Mouse (Mus musculus): ENCODE results near the gene Myh3. TPM values are rescaled to one million over a fixed set of nuclear protein-coding genes. Genes with fewer than 3 reads are reported as not detected.

Gene Myh3
- total and polyA plus RNA-seq, 2 experiments from 2014 or later, result 0.24 TPM

GRCm38 (mm10) chr11:67124943-67125342, 46.8 kb downstream of the Myh3 start:
- ATAC-seq (no peak), DNase-seq (no peak)
- H3K27me3 ChIP-seq (ENCODE audit: insufficient read depth, low read length), result no peaks in the 10 kb centered on the region
- H3K4me2 ChIP-seq (ENCODE audit: low read depth), result no peak overlapping the region
- H3K27ac ChIP-seq (ENCODE audit: low read depth, low read length), result no peak overlapping the region
- no peaks in the 10 kb centered on the region for H3K4me1 ChIP-seq (ENCODE audit: insufficient read depth)
- H3K9me3 ChIP-seq (ENCODE audit: low read length), result no peaks in the 10 kb centered on the region
- no peak overlapping the region for H3K9ac ChIP-seq
- no peak overlapping the region for H3K4me3 ChIP-seq (ENCODE audit: low read depth, low read length)
- no peaks in the 10 kb centered on the region for H3K36me3 ChIP-seq (ENCODE audit: insufficient read depth)
- 70% methylated on average over 7 of the region's 7 CpGs for WGBS
- TF ChIP-seq CTCF (IDR thresholded peaks at IDR 0.05; ENCODE audit: low read depth), result no peak

DNA sequence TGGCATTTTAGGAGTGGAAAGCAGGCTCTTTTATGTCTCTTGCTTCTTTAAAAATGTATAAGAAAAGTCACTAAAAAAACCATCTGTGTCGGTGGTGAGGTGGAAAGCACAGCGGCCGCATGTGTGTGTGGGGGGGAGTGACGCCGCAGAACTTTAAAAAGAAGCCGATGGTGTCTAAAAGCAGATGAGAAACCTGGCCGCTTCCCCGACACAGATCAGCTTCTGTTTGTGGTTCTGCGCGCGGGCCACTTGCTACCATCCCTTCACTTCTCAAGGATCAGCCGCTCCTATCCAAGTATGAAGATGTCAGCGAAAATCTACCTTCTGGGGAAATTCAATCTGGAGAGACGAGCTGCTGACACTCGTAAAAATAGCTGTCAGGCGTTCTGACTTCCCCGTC, 47.3 kb downstream of the Myh3 start:
- no peaks in the 10 kb centered on the region for H3K4me1 ChIP-seq (ENCODE audit: insufficient read depth)
- H3K27ac ChIP-seq (ENCODE audit: low read depth, low read length), result no peak overlapping the region
- TF ChIP-seq CTCF (IDR thresholded peaks at IDR 0.05; ENCODE audit: low read depth), result no peak
- no peak overlapping the region for H3K4me3 ChIP-seq (ENCODE audit: low read depth, low read length)
- H3K27me3 ChIP-seq (ENCODE audit: insufficient read depth, low read length), result no peaks in the 10 kb centered on the region
- whole genome bisulfite sequencing, result 78% methylated on average over 17 of the region's 17 CpGs
- H3K4me2 ChIP-seq (ENCODE audit: low read depth), result no peak overlapping the region
- H3K36me3 ChIP-seq (ENCODE audit: insufficient read depth), result no peaks in the 10 kb centered on the region
- ATAC-seq, result no peak
- DNase-seq, result no peak
- H3K9ac ChIP-seq, result no peak overlapping the region
- no peaks in the 10 kb centered on the region for H3K9me3 ChIP-seq (ENCODE audit: low read length)

DNA sequence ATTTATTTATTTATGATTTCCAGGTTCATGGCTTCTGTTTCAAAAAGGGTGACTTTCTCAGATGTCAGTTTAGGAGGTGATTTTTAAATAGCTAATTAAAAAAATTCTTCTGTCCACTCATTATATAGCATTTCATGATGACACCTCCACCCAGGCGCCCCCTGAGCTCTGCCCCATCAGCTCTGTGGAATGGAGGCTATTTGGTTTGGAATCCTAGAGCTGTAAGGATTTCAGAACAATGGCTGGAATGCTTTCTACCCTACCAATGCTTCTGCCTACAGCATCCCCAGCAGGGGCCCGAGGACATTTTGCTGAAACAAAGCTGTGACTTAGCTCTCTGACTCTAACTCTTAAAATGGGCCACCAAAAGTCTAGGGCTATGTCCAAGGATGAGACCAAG, 55.4 kb downstream of the Myh3 start:
- no peaks in the 10 kb centered on the region for H3K27me3 ChIP-seq (ENCODE audit: insufficient read depth, low read length)
- H3K36me3 ChIP-seq (ENCODE audit: insufficient read depth), result no peaks in the 10 kb centered on the region
- ATAC-seq (no peak), DNase-seq (no peak)
- H3K9me3 ChIP-seq (ENCODE audit: low read length), result no peaks in the 10 kb centered on the region
- WGBS, result 72% methylated on average over 2 of the region's 2 CpGs
- no peak overlapping the region for H3K9ac ChIP-seq
- H3K27ac ChIP-seq (ENCODE audit: low read depth, low read length), result no peak overlapping the region
- TF ChIP-seq CTCF (IDR thresholded peaks at IDR 0.05; ENCODE audit: low read depth), result no peak
- H3K4me1 ChIP-seq (ENCODE audit: insufficient read depth), result no peaks in the 10 kb centered on the region
- H3K4me2 ChIP-seq (ENCODE audit: low read depth), result no peak overlapping the region
- no peak overlapping the region for H3K4me3 ChIP-seq (ENCODE audit: low read depth, low read length)

DNA sequence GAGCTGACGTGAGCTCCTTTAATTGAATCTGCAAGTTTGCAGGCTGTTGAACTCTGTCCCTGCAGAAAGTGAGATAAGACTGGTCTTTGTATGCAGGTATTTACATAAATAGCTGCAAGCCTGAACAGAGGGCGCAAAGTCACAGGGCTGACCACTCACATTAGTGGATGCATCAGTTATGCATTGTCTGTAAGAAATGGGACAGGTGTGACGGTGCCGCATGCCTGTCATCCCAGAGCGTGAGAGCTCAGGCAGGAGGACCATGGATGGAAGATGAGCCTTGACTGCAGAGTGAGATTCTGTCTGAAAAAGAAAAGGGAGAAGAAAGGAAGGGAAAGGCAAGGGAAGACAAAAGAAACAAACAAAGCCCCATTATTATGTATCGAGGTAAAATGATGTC, 56.6 kb downstream of the Myh3 start:
- ATAC-seq, result no peak
- Histone ChIP-seq H3K4me2 (ENCODE audit: low read depth) (no peak overlapping the region), H3K4me3 (ENCODE audit: low read depth, low read length) (no peak overlapping the region), H3K27me3 (ENCODE audit: insufficient read depth, low read length) (no peaks in the 10 kb centered on the region), H3K36me3 (ENCODE audit: insufficient read depth) (no peaks in the 10 kb centered on the region), H3K27ac (ENCODE audit: low read depth, low read length) (no peak overlapping the region), H3K9ac (no peak overlapping the region), H3K9me3 (ENCODE audit: low read length) (no peaks in the 10 kb centered on the region), H3K4me1 (ENCODE audit: insufficient read depth) (no peaks in the 10 kb centered on the region)
- DNase-seq, result no peak
- 75% methylated on average over 6 of the region's 6 CpGs for WGBS
- TF ChIP-seq CTCF (IDR thresholded peaks at IDR 0.05; ENCODE audit: low read depth), result no peak

DNA sequence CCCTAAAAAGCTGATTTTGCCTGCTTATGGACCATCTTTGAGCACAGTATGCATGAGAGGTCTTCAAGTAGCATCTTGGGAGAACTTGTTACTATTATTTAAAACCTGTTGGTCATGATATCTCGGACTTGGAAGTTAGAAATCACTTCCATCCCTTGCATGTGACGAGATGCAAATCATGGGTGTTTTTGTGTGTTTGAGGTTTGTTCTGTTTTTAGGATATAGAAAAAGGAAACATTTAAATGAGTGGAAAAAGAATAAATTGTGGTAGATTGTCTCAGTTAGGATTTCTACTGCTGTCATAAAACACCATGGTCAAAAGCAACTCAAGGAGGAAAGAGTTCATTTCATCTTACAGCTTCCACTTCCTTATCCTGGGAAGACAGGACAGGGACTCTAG, 57.4 kb downstream of the Myh3 start:
- Histone ChIP-seq H3K27ac (ENCODE audit: low read depth, low read length) (no peak overlapping the region), H3K4me1 (ENCODE audit: insufficient read depth) (no peaks in the 10 kb centered on the region), H3K9ac (no peak overlapping the region), H3K9me3 (ENCODE audit: low read length) (no peaks in the 10 kb centered on the region), H3K4me2 (ENCODE audit: low read depth) (no peak overlapping the region), H3K4me3 (ENCODE audit: low read depth, low read length) (no peak overlapping the region), H3K27me3 (ENCODE audit: insufficient read depth, low read length) (no peaks in the 10 kb centered on the region), H3K36me3 (ENCODE audit: insufficient read depth) (no peaks in the 10 kb centered on the region)
- ATAC-seq (no peak), DNase-seq (no peak)
- 90% methylated on average over 2 of the region's 2 CpGs for WGBS
- no peak for TF ChIP-seq CTCF (IDR thresholded peaks at IDR 0.05; ENCODE audit: low read depth)

DNA sequence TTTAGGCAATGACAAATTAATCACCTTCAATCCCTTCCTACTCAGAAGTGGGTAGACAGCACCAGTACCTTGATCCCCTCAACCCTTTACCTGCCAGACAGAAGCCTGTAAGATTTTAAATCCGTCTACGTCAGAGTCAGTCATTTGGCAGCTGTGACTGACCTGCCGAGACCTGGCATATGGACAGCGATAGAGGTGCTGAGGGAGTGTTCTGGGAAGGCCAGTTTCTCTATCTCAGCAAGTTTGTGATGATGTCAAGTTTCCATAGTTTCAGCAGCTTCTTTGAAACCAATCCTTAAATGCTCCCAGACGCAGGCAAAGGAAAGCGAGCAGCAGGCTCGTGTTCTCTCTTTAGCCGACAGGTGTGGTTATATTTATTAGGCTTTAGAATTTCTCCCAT, 61.5 kb downstream of the Myh3 start:
- H3K4me2 ChIP-seq (ENCODE audit: low read depth), result no peak overlapping the region
- H3K27ac ChIP-seq (ENCODE audit: low read depth, low read length), result no peak overlapping the region
- H3K27me3 ChIP-seq (ENCODE audit: insufficient read depth, low read length), result no peaks in the 10 kb centered on the region
- 85% methylated on average over 8 of the region's 8 CpGs for WGBS
- no peaks in the 10 kb centered on the region for H3K9me3 ChIP-seq (ENCODE audit: low read length)
- ATAC-seq, result no peak
- no peaks in the 10 kb centered on the region for H3K36me3 ChIP-seq (ENCODE audit: insufficient read depth)
- no peak for DNase-seq
- H3K9ac ChIP-seq, result no peak overlapping the region
- no peaks in the 10 kb centered on the region for H3K4me1 ChIP-seq (ENCODE audit: insufficient read depth)
- no peak overlapping the region for H3K4me3 ChIP-seq (ENCODE audit: low read depth, low read length)
- TF ChIP-seq CTCF (IDR thresholded peaks at IDR 0.05; ENCODE audit: low read depth), result no peak

DNA sequence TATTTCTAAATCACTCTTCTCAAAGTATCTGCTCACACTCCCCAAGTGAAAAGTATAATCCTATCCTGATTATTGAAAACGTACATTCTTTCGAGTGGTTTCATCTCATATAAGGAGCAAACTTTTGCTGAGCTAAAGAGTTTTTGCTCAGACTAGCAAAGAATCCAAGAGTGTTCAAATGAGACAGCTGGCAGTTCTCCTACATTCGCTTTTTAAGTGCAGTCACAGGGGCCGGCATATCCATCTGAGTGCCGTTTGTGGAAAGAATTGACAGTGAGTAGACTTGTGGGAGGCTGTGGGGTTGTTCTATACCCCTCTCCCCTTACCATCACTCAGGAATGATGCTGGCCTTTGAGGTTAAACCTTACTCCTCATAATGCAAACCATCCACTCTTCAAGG, 62.1 kb downstream of the Myh3 start:
- no peak for DNase-seq
- Histone ChIP-seq H3K27ac (ENCODE audit: low read depth, low read length) (no peak overlapping the region), H3K36me3 (ENCODE audit: insufficient read depth) (no peaks in the 10 kb centered on the region), H3K4me3 (ENCODE audit: low read depth, low read length) (no peak overlapping the region), H3K27me3 (ENCODE audit: insufficient read depth, low read length) (no peaks in the 10 kb centered on the region), H3K4me1 (ENCODE audit: insufficient read depth) (no peaks in the 10 kb centered on the region), H3K9me3 (ENCODE audit: low read length) (no peaks in the 10 kb centered on the region), H3K9ac (no peak overlapping the region), H3K4me2 (ENCODE audit: low read depth) (no peak overlapping the region)
- ATAC-seq, result no peak
- no peak for TF ChIP-seq CTCF (IDR thresholded peaks at IDR 0.05; ENCODE audit: low read depth)
- 74% methylated on average over 5 of the region's 5 CpGs for WGBS

DNA sequence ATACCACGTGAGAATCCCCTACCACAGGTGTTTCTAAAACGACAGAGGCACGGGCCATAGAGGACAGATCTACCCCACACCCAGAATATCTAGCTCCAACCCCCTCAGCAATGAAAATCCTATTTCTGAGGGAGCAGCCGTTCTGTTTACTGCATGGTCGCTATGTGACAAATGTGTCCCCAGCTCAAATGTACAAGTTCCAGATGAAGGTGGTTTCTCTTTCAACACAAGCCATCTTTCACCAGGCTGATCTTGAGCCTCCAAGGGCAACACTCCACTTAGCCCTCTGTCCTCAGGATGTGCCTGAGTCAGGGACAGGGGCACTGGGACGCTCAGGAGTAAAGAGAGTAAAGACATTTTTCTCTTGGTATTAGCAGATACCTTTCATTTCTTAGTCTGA, 62.9 kb downstream of the Myh3 start:
- WGBS, result 86% methylated on average over 6 of the region's 6 CpGs
- Histone ChIP-seq H3K27me3 (ENCODE audit: insufficient read depth, low read length) (no peaks in the 10 kb centered on the region), H3K27ac (ENCODE audit: low read depth, low read length) (no peak overlapping the region), H3K4me2 (ENCODE audit: low read depth) (no peak overlapping the region), H3K9me3 (ENCODE audit: low read length) (no peaks in the 10 kb centered on the region), H3K9ac (no peak overlapping the region), H3K4me3 (ENCODE audit: low read depth, low read length) (no peak overlapping the region), H3K36me3 (ENCODE audit: insufficient read depth) (no peaks in the 10 kb centered on the region), H3K4me1 (ENCODE audit: insufficient read depth) (no peaks in the 10 kb centered on the region)
- ATAC-seq, result no peak
- DNase-seq, result no peak
- no peak for TF ChIP-seq CTCF (IDR thresholded peaks at IDR 0.05; ENCODE audit: low read depth)
